Mouse (Mus musculus) spleen, postnatal 10 days (tissue): ENCODE results near the gene Gm15448.
"Not testable (repeated sequence)": the region's sequence is repeated elsewhere in the genome, so short reads cannot be mapped to it uniquely, and the experiment has no call there.

Source experiments
- DNase-seq, 2 experiments: peaks; one replicate each; pipeline ENCODE4 v3.0.0; 2021 to 2022; ENCODE audit warnings: low spot score in 2 of 2

Gene Gm15448

GRCm38 (mm10) chr7:3825599-3825998 is at the start of gene Gm15448:
Gene Gm15448, minus strand, starts transcription at chr7:3825687.
- DNase-seq, result not testable (repeated sequence)

- DNase-seq, result not testable (repeated sequence)
These were observed 49.5 kb upstream of the Gm15448 start for GRCm38 (mm10) chr7:3875032-3875431.

- not testable (repeated sequence) for DNase-seq
These were observed 19.5 kb upstream of the Gm15448 start, which contains the start of gene Pira2 for GRCm38 (mm10) chr7:3844951-3845350. Gene Pira2, minus strand, starts transcription at chr7:3845051.

GRCm38 (mm10) chr7:3837854-3838253 is 12.4 kb upstream of the Gm15448 start:
- not testable (repeated sequence) for DNase-seq

- DNase-seq, result not testable (repeated sequence)
These were observed 5.1 kb upstream of the Gm15448 start for GRCm38 (mm10) chr7:3830633-3831032.

GRCm38 (mm10) chr7:3811912-3812311 is 13.6 kb downstream of the Gm15448 start:
- peak in 1 of 2 experiments; percentile 28 for DNase-seq

- DNase-seq, result not testable (repeated sequence)
These were observed 22.6 kb downstream of the Gm15448 start for GRCm38 (mm10) chr7:3802935-3803334.

GRCm38 (mm10) chr7:3799940-3800339 is 25.5 kb downstream of the Gm15448 start:
- not testable (repeated sequence) for DNase-seq

- not testable (repeated sequence) for DNase-seq
These were observed 29.2 kb downstream of the Gm15448 start for GRCm38 (mm10) chr7:3796286-3796685.
